Mouse (Mus musculus) heart, postnatal 0 days (tissue): Measurements from ENCODE around the gene 1600002K03Rik.

Experiments
- CTCF ChIP-seq: IDR thresholded peaks from 2 replicates; pipeline ENCODE4 v1.5.1; 2016; ENCODE audit warnings: antibody characterized with exemption, control low read depth, low read depth
- EP300 ChIP-seq: IDR thresholded peaks from 2 replicates; pipeline ENCODE4 v1.6.1; 2016; ENCODE audit warnings: antibody characterized with exemption, low read depth

GRCm38 (mm10) chr10:80153713-80154112, 19.0 kb upstream of the 1600002K03Rik start:
- TF ChIP-seq CTCF (no peak), EP300 (no peak)
